Mouse (Mus musculus) embryo, embryonic 11.5 days (tissue): ENCODE measurements around the gene Ly6g6c.

Experiments
- DNase-seq: peaks from one replicate; pipeline ENCODE4 v3.0.0-alpha.2; 2012; ENCODE audit warnings: low read depth, low spot score

Gene Ly6g6c

DNA sequence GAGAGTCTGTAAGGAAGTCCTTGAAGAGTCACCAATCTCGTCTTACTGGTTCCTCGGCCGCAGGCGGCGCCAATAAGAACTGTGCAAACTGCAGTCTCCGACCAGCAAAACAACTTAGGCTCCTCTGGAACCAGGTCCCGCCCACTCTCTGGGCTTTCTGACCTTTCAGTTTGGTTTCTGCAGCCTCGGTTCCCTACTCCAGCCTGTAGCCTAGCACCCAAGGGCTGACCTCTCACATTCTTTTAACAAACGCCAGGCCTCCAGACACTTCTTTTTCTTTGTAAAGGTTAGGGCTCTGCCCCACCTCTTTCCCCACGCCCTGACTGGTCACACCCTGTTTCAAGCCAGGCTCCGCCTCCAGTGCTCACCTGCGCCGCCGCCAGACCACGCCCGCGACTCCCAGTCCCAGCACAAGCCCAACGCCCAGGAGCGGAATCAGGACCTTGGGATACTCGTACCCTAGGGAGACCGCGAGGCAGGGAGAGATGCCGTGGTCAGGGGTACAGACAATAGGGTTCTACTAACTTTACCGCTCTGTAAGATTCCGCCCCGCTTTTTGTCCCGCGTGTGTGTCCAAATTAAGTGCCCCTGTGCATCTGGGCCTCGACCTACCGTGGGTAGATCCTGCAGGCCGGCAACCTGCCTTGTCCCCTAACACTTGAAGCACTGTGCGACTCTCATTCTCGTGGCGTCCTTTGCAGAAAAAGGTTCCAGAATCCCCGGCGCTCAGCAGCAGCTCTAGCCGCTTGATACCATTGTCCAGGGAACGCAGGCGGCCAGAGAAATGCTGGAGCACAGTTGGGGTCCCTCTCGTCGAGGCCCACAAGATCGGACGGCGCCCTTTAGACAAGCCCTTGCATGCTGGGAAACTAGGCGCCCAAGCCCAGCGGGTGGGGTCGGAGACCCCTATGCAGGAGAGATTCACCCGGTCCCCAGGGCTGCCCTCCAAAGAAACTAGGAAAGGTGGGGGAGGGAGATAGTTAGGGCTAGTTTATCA, at the start of gene Ly6g6c:
Ly6g6c (plus strand) TSS at position 438 of the 997 bp plus-strand sequence.
- DNase-seq = no peak

DNA sequence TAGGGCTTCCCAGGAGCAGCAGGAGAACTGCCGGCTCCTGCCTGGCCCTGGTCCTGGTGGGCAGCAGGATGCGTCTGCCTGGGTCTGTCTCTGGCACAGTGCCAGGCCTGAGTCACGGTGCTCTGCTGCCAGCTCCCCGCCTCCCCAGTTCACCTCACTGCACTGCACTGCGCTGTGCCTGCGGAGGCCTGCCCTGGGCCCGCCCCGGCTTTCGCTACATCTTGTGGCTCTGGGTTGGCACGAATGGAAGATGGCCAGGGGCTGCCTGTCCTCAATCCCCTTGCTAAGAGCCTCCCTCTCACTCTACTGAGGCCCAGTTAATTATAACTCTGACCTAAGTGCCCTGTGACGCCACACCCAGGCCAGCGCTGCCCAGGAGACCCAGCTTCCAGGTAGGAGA, 48.8 kb upstream of the Ly6g6c start, which contains the start of gene Vwa7:
Vwa7 (plus strand) TSS at position 204 of the 400 bp plus-strand sequence.
- no peak for DNase-seq

DNA sequence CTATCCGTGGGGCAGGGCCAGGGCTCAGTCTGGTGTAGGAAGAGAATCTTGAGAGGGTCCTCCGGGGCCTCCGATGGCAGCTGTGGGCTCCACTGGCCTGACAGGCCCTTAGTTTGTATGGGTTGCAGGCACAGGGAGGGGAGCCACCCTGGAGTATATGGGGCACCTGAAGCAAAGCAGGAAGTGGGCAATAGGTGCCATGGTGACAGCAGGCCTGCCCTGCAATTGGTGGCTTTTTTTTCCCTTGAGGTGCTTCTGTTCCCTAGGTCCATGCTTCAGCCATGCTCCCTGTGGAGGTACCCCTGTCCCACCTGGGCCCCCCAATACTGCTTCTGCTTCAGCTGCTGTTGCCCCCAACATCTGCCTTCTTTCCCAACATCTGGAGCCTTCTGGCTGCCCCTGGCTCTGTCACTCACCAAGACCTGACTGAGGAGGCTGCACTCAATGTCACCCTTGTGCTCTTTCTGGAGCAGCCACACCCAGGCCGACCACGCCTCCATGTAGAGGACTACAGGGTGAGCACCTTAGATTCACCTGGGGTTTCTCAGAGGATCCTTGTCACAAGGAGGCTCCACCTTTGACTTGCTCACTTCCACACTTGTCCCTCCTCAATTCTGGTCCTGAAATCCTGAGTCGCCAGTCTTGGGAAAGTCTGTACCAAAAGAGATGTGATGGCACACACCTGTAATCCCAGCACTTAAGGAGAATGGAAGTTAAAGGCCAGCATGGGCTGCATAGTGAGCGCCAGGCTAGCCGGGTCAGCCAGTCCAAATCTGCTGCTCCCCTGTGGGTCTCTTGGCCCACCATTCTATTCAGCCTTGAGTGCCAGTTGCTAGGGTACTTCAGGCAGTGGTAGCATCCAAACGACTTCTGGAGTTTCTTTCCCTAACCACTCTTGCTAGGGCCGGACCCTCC, 48.1 kb upstream of the Ly6g6c start:
- DNase-seq = no peak

DNA sequence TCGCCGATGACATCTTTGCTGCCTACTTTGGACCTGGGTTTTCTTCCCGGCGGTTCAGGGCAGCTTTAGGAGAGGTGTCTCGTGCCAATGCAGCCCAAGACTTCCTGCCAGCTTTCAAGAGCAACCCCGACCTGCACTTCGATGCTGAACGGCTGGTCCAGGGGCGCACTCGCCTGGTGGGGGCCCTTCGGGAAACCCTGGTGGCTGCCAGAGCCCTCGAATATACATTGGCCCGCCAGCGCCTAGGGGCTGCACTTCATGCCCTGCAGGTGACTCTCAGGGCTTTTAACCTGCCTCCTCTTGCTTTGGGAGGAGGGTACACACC, 47.5 kb upstream of the Ly6g6c start:
- no peak for DNase-seq

DNA sequence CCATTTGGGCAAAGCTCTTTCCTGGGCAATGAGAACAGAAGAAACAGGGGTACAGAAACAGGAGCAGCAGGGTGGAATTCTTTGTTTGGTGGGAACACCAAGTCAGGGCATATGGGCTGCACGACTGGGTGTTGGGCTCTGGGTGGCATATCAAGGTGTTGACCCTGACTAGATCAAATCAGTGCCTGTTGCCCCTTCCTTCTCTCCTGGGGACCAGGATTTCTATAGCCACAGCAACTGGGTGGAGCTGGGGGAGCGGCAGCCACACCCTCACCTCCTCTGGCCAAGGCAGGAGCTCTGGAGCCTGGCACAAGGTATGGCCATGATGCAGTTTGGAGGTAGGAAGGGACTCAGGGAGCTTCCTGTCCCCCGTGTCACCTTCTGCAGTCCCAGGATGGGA, 47.0 kb upstream of the Ly6g6c start:
- no peak for DNase-seq

DNA sequence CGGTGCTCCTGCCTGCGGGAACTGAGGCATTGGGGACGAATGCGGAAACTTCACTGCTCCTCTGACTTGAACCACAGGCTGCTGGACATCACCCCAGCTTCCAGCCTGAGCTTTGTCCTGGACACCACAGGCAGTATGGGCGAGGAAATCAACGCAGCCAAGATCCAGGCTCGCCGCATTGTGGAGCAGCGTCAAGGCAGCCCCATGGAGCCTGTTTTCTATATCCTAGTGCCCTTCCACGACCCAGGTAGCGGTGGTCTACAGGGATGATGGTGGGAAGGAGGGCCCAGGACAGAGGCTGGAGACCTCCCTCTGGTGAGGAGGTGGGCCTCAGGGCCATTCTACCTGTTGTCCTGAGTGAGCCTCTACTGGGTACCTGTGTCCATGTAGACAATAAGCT, 45.3 kb upstream of the Ly6g6c start:
- DNase-seq = no peak

DNA sequence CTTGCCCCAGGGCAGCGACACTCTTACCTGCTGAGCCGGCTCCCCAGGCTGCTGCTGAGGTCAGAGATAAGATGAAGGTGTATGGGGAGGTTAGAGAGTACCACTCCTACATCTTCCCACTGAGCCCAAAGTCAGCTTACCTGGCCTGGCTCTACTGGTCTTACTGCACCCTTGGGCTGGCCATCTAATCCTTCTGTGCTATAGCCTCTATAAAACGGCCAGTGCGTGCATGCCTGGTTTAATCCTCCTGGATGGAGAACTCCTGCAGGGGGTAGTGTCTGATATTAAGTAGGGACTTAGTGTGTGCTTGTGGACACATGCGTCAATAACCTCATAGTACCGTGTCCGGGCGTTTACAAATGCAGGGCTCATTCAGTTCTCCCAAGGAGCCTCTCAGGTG, 44.6 kb upstream of the Ly6g6c start:
- DNase-seq = no peak

DNA sequence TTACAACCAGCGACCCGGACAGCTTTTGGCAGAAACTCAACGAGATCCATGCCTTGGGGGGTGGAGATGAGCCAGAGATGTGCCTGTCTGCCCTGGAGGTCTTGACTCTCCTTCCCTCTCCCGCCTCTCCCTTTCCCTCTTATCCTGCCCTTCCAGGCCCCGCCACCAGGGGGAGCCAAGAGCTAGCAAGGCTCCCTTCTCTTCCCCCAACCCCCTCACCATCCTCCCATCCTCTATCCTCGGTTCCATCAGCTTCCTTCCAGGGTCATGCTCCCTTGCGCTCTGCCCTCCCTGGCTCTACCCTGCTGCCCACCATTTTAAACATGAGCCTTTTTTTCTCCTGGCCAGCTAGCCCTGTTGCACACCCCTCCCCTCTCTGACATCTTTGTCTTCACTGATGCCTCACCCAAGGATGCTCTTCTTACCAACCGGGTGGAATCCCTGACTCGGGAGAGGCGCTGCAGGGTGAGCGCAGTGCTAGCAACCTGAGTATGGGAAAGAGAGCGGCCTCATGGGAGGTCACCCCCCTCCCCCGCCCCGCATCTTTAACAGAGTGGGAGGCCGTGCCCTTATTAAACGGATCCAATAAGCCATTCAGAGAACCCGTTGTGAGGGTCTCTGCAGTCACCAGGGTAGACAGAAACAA, 43.9 kb upstream of the Ly6g6c start:
- DNase-seq = peak; percentile 76

DNA sequence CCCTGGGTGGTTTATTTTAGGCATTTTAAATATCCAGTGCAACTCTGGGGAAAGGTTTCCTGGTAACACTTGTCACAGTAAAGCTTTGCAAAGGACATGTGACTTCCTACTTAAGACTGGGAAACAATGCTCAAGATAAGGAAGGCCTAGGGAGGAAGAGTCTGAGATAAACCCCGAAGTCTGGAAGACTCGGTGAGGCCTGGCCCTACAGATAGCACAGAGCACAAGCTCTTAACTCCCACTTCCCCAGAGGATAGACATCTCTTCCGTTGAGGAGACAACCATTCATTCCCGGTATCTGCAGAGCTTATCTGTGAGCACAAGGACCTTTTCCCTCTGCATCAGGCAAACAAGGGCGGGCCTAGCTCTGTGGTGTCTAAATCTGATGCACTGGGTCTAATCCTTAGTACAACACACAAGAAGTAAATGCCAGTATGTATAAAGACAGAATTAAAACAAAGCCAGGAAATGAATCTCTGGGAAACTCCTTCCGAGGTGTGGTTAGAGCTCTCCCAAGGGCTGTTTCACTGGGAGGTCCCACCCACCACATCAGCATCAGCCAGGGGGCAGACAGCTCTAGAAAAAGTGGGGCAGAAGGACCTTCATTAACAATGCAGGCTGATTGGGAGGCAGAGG, 43.2 kb upstream of the Ly6g6c start:
- no peak for DNase-seq

DNA sequence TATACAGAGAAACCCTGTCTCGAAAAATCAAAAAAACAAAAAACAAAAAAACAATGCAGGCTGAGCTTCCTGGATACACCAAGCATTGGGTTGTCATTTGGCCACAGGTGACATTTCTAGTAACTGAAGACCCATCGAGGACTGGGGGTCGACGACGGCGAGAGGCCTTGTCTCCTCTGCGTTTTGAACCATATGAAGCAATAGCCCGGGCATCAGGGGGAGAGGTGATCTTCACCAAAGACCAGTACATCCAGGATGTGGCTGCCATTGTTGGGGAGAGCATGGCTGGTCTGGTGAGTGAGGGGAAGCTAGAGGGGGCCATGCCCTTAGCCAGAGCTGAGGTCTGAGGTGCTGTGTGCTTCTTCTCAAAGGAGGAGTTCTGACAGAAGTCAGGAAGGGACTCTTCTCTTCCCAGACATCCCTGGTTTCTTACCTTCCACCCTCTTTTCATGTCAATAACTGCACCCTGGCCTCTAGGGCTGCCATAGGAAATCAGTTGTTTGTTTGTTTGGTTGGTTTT, 42.6 kb upstream of the Ly6g6c start:
- DNase-seq = no peak

DNA sequence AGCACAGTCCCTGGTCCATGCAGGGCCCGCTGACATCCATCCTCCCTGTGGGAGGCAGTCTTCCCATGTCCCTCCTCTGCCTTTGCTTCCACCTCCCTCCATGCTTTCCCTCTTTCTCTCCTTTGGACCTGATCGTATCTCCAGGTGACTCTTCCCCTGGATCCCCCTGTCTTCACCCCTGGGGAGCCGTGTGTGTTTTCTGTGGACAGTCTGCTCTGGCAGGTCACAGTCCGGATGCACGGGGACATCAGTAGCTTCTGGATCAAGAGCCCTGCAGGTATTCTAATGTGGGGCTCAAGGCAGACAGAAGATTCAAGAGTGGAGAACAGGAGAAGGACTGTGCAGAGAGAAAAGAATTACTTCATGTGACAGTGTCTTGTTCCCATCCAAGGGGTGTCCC, 42.0 kb upstream of the Ly6g6c start:
- no peak for DNase-seq

DNA sequence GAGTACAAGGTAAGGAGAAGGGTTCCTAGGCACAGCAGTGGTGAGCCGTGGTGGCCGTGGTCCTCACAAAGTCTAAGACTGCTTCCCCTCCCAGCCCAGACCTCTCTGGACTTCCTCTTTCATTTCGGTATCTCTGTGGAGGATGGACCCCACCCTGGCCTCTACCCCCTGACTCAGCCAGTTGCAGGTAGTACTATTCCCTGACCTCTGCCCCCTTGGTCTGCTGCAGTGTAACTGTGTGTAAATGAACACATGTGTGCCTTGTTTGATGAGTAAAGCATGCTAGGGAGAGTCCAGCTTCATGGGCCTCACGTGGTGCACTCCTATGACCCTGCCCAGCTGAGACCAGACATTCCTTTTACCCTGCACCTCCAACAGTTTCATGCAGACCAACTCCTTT, 41.4 kb upstream of the Ly6g6c start:
- no peak for DNase-seq

DNA sequence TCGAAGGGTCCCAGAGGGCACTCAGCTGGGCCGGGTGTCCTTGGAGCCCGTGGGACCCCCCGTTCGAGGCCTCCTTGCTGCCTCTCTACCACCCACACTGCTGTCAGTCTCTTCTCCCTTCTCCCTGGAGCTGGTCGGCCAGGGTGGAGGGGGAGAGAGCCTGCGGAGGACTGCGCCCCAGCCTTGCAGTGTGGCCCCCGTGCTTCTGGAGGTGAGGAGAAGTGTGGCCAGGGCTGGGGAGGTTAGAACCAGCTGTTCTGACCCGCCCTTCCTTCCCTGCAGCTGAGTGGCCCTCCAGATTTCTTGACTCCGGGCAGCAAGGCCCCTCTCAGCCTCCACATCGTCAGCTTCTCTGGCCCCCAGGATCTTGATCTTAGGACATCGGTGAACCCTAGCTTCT, 40.9 kb upstream of the Ly6g6c start:
- DNase-seq = no peak

DNA sequence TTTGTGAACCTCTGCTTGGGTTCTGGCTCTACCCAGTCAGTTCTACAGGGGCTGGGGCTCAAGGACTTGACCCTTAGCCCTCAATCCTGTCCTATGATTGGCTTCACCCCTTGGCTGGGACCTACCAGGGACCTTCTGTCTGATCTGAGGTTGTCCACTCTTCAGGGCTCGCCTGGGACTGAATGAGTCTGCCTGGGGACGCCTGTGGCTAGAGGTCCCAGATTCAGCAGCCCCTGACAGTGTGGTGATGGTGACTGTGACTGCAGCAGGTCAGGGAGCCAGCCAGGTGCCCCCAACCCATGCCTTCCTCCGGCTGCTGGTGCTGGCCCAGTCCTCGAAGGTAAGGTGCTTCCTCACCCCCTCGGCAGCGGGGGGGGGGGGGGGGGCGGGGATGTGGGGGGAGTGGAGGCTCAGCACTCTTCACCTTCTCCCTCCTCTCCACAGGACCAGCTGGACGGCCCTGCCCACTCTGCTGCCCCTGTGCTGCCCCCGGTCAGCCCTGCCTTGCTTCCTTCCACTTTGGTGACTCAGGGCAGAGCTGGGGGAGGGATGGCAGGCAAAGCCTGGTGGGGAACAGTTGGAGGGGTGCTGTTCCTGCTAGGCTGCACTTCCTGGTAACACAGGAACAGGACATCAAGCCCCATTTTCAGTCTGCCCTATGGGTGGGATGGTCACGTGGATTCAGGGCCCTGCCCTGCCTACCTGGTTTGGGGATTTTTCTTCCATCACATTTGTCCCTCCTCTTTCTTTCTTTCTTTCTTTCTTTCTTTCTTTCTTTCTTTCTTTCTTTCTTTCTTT, 40.3 kb upstream of the Ly6g6c start:
- DNase-seq = no peak

DNA sequence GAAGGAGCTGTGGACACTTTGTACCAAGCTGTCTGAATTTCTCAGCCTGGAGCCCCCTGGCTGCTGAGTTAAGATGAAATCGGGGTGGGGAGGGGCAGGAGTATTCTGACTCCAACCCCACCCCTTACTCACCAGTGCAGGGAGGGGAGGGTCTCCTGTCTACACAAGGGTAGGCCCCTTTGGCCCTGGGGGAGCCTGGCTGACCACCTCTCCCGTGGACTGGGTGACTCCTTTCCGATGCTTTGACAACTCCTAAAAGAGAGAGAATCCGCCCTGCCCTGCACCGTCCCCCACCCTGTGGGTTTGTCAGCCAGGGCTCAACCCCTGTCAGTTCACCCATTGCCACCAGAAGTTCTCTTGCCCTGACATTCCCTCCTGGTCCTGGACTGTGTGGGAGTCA, 39.0 kb upstream of the Ly6g6c start:
- no peak for DNase-seq

DNA sequence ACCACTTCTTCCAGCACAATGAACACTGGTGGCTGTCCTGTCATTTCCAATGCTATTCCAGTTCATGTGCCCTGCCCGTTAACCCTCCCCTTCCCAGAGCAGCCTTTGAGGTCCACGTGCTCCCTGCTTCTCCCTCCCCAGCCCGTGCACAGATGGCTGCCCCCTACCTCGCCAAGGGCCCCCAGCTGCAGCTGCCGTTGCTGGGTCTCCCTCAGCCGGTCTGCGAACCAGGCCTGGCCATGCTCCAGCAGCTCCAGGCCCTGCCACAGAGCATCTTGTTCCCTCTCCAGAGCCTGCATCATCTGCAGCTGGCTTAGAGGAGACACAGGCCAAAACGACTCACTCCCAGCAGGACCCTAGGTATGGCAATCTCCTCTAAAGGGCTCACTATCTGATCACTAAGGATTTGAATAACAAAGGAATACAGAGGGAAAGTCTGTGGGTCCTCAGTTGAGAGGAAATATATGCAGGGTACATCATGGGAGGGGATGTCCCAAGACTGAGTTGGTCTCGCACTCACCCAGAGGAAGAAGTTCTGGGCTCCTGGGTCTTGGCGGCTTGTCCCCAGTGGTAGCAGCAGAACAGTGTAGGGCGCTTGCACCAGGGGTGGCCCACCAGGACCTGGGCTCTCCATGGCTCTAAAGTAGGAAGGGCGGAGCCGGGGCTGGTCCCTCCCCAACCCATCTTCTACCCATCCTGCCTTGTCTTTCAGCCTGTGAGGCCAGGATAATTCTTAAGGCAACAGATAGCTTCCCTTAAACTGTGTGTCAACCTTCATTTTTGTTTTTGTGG, 37.7 kb upstream of the Ly6g6c start, which contains the start of gene Sapcd1:
Sapcd1 (minus strand) TSS at position 740 of the 792 bp plus-strand sequence.
- no peak for DNase-seq

DNA sequence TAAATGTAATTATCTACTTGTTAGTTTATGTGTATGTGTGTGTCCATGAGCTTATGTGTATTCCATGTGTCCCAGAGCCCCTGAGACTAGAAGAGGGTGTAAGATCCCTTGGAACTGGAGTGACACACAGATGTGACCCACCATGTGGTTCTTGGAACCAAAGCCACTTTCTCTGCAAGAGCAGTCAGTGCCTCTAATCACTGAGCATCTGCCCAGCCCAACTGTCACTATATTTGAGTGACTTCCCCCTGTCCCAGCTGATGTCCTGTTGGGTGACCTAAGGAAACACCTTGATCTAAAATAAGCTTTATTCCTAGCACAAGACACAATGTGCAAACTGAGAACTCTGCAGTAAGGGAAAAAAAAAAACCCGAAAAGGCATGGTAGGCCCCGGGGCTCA, 36.9 kb upstream of the Ly6g6c start:
- DNase-seq = no peak

DNA sequence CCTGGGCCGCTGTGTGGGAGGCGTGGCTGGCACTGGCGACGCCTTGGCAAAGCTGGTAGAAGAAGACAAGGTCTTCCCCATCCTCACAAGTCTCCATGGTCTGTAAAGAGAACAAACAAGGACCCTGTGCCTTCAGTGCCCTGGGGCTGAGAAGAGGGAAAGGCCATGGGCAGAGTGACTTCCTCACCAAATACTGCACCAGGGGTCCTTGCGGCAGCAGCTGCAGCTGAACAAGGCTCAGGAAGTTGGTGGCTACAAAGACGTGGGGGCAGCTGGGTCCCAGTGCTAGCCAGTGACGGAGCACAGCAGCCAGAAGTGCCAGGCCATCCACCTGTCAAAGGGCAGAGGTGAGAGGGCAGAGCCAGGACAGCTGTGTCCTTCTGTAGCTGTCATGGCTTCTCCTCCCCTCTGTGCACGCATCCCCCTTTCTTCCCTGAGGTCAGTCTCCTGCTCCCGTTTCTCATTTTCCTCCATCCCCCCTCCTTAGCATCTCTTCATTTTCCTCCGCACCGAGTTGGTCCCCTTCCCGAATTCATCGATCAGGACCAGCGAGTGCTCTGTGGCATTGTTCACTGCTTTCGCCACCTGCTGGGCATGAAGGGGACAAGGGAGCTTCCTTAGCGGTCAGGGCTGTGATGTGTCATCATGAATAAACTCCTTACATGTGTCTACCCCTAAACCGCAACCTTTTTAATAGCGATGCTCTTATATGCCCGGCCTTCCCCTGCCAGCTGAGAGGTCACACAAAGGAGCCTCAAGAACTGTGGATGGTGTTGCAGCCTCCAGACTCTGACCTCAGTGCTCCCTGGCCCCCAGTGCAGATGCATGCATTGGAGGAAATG, 35.3 kb upstream of the Ly6g6c start:
- no peak for DNase-seq

DNA sequence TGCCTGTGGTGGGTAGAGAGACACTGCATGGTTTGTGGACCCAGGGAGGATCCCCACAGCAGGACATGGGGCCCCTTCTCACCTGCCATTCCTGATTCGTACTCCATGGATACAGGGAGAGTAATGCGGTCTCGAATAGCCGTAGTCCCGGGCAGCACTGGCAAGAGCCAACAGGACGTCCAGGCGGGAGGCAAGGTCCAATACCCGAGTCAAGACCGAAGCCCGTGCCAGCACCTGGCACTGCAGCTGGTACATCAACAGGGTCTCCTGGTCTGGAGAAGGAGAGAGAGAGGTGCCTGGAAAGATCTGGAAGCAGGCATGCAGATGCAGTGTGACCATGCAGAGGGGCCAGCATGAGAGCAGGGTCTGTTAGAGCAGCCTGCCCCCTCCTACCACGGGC, 33.9 kb upstream of the Ly6g6c start:
- DNase-seq = no peak
